Mouse (Mus musculus) right cerebral cortex, postnatal 36 days (tissue): ENCODE results near the gene Atp6v1g1.

Source experiments
- DNase-seq, 2 experiments: peaks; one replicate each; pipeline ENCODE4 v3.0.0; 2022; ENCODE audit warnings: low spot score in 2 of 2, mixed read lengths in 1 of 2

The Atp6v1g1 gene

DNA sequence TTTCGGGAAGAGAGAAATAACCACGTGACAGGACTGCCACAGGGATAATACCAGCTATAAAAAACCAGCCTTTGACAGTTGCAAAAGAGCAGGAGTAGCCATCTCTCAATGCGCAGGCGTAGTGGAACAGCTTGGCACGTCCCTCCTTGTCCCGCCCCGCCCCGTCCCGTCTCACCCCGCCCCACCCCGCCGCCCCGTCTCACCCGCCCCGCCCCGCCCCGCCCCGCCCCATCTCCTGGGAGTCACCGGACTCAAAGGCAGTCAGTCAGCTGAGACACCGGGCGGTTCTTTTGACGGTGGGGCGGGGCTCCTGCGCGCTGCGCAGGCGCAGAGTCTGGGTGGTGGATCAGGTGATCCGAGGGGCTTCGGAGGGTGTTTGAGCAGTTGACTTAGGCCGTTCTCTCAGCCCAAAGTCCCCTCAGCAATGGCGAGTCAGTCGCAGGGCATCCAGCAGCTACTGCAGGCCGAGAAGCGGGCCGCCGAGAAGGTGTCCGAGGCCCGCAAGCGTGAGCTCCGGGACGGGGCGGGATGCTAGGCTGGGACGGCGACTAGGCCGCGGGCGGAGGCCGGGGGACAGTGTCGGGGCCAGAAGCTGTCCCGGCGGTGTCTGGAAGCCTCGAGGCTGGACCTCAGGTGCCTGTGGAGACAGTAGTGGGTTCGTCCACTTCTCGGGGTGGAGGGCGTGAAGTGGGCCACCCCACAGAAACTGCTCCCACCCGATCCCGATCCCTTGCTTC is at the start of gene Atp6v1g1:
Gene Atp6v1g1 (plus strand): TSS at position 279 of the 737 bp plus-strand sequence.
- peak; percentile 94 for DNase-seq

GRCm38 (mm10) chr4:63494967-63495914 is 49.3 kb upstream of the Atp6v1g1 start:
- DNase-seq = peak in 1 of 2 experiments; percentile 28

DNA sequence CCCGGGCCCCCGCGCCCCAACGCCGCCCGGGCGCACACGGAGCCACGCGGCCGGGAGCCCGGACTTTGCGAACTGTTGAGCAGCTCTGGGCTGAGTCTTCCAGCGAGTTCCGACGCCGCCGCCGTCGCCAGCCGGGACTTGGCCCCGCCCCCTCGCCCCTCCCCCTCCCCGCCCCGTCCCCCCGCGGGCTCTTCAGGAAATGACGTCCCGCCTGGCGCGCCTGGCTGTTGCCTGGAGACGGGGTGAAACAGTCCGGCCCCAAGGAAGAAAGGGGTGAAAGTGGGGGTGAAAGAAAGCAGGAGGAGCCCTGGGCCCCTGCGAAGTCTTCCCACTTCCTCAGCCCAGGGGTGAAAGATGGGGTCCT is 48.7 kb upstream of the Atp6v1g1 start, which contains the start of gene Whrn:
Gene Whrn (minus strand): TSS at position 77 of the 364 bp plus-strand sequence.
- DNase-seq = peak; percentile 32 to 48

- no peak for DNase-seq
These were observed 48.3 kb upstream of the Atp6v1g1 start for GRCm38 (mm10) chr4:63496312-63496711.

DNA sequence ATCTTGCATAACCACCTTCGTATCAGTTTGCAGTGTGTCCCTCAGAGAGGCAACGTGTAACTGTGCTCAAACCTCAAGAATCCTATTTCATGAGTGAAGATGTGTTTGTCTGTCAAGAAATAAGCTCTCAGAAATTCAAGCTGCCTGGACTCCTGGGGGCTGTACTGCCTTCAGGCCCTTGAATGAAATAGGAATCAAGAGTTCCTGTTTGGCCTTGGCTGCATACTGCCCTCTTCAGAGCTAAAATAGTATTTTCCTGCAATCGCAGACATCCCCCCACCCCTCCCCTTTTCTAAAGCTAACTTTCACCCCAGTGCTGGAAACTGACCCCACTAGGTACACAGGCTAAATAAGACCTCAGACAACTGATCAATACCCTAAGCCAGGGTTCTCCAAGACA is 46.2 kb upstream of the Atp6v1g1 start:
- no peak for DNase-seq

GRCm38 (mm10) chr4:63501050-63501449 is 43.5 kb upstream of the Atp6v1g1 start:
- no peak for DNase-seq

DNA sequence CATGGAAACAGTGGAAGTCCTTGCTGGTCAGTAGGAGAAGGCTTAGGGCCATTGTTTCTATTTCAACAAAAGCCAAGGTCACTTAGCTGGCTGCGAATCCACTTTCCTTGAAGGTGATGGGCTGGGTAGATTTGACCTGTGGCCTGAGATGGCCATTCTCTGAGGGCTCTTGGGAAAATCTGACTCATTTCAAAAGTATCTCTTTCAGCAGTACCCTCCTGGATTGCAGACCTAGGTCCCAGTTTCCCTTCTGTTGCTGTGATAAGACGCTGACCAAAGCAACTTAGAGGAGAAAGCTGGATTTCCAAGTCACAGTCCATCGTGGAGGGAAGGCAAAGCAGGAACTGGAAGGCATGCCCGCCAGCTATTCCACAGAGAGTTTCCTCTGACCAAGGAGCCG is 40.6 kb upstream of the Atp6v1g1 start:
- no peak for DNase-seq

- DNase-seq = no peak
These were observed 37.1 kb upstream of the Atp6v1g1 start for GRCm38 (mm10) chr4:63507478-63507877.

- DNase-seq = peak in 1 of 2 experiments; percentile 50
These were observed 36.3 kb upstream of the Atp6v1g1 start for GRCm38 (mm10) chr4:63508232-63508631.

- no peak for DNase-seq
These were observed 31.7 kb upstream of the Atp6v1g1 start for GRCm38 (mm10) chr4:63512921-63513320.

DNA sequence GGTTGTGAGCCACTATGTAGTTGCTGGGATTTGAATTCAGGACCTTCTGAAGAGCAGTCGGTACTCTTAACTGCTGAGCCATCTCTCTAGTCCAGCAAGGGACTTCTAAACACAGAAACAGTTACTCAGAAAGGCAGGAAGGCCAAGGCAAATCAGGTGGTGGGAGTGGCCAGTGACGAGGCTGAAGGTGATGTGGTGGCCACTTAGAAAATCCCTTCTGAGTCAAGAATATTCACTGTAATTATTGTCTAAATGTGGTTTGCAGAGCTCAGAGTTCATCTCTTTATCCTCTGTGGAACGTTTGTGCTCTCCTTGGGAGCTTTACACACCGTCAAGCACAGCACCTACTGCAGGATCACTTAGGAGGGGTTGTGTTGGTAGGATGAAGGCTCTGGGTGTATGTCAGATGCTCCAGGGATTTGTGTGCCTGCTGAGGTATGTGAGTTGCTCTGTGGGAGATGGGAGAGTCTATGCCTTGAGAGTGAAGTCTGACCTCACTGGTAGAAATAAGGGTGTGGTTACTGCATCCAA is 30.1 kb upstream of the Atp6v1g1 start:
- no peak for DNase-seq

- no peak for DNase-seq
These were observed 29.6 kb upstream of the Atp6v1g1 start for GRCm38 (mm10) chr4:63515021-63515420.

GRCm38 (mm10) chr4:63521813-63522419 is 22.7 kb upstream of the Atp6v1g1 start:
- no peak for DNase-seq

DNA sequence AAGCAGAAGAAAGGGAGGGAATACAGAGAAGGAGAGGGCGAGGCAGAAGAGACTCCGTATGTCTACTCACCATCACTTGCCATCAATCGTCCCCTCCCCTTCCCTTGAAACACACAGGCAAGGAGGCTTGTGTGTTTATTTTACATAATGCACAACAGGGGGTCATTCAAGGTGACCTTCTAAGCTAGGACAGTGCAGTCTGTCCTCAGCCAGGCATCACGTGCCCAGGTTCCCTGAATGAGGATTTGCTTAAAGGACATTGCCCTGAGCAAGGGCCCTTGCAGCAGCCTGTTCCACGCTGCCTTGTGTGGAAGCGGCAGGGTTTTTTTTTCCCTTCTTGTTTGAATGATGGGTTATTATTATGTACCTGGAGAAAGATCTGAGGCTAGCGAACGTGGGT is 19.1 kb upstream of the Atp6v1g1 start:
- no peak for DNase-seq

DNA sequence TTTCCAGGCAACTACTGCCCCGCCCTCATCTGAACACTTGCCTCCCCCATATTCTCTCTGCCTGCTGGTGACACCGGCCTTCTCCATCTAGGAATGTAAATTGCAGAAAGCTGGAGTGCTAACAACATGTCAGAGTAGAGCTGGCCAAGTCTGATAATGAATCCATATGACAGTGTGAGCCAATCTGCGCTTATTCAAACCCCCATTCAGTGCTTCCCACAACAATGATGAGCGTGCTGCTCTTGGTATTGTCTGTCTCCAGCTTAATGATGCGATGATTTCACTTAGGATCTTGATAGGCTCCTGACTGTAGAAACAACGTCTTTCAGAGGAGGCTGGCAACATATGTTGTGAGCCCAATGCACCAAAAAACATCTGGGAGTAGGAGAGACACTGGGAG is 15.6 kb upstream of the Atp6v1g1 start:
- peak; percentile 40 to 58 for DNase-seq

DNA sequence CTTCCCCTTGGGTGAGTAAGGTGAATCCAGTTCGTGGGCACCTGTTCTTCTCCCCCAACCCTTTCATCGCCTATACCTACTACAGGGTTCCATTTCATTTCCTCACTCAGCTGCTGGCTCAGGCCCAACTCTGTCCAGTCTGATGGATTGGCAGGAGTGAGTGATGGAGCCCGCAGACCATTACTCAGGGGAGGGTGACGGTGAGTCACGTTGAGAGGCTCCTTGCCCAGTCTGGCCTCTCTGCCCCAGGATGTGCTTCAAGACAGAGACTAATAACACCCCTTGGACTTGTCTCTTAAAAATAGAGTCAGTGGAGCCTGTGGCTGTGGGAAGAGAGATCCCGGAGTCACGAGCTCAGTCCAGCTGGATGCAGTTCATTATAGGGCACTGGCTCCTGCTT is 14.2 kb upstream of the Atp6v1g1 start:
- DNase-seq = no peak

DNA sequence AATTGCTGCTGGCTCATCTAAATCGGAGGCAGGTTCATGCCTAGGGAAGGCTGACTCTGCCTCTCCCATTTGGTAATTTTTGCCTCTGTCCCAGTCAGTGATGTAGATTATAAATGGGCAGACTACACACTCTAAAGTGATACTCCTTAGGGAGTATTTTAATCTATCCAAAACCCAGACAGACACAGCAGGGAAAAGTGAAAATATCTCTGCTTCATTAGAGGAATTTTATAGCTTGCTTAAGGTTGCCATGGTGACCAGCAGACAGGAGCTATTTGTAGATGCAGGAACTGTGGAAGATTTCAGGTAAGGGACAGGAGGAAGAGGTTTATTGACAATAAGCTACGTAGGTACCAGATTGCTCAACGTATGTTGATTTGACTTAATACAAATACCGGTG is 7.0 kb upstream of the Atp6v1g1 start:
- no peak for DNase-seq

DNA sequence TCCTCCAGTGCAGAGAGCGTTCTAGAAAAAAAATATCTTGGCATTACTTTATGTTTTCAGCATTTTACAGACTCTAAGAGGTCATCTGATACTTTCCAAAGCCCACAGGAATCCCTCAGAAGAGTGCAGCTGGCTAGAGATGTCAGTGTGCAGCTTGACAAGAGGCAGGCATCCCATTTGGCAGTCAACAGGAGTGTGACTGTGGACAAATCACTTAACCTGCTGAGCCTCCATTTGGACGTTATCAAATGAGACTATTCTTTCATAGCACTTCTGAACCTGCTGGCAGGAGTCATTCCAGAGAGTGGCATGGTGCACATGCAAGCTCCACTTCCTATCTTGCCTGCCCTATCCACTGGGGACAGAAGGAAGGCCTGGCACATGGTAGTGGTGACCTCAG is 2.4 kb upstream of the Atp6v1g1 start:
- no peak for DNase-seq

DNA sequence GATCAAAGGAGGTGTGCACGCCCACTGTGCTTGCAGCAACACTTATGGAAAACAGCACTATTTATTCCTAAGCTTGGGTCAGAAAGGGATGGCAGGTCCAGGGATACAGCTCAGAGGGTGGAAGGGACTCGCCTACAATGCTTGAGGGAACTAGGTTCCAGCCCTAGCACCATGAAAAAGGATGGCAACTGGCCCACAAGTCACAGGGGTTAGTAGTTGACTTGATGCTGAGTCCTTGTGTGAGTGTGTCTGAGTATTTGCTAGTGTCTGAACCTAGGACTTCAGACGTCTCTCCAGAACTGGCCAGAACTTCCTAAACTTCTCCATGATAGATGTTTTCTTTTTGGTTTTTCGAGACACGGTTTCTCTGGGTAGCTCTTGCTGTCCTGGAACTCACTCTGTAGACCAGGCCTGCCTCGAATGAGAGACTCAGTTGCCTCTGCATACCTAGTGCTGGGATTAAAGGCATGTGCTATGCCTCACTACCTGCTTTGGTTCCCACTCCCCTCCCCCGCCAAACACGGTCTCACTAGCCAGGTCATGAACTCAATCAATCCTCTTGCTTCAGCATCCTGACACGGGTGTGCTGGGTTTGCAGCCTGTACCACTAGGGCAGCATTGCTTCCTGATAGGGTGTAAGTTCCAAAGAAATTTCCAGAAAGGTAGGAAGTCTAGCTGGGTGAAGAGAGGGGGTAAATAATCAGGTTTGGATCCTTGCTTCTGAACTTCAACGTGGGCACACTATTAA is 652 bp upstream of the Atp6v1g1 start:
- no peak for DNase-seq

DNA sequence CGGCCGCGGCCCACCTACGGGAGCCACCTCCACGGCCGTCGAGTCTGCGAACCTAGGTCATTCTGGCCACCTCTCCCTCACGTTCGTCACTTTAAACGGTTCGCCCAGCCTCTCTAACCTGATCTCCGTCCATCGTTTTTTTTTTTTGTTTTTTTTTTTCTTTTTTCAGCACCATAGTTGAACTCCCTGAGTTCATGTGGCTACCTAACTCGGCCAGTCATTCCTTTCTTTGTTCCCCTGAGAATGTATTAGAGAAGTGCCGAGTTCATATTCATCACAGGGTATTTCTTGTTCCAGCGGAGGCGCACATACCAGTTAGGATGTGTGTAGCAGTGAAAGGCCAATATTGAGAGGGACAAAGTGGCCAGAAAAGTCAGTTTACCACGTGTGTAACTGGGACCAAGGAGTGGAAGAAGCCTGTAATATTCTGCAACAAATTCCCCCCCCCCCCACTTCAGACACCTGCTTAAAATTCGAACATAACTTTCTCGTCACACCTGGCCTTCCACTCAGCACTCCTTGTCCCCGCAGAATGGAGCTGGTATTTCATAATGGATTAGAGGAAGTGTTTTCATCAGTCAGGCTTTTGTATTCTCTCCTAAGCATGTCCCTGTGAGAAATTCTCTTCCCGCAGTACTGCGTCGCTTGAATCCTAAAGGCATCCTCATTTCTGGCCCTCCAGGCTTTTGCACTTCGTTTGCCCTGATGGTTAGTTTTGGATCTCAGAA is 823 bp downstream of the Atp6v1g1 start:
- DNase-seq = no peak
